Mouse (Mus musculus) limb, embryonic 14.5 days (tissue): ENCODE data around the gene Ccndbp1. TPM values are rescaled to one million over a fixed set of nuclear protein-coding genes. Genes with fewer than 3 reads are reported as not detected.

Experiments used
- ATAC-seq: fragments of 200-750 bp; cut with Nextera tagmentation; 2 replicates; pipeline ENCODE4 v1.8.0; 2017; ENCODE audit warnings: low read depth, moderate number of reproducible peaks, moderate TSS enrichment; ENCODE audit not compliant: low FRiP score
- DNase-seq: peaks from one replicate; pipeline ENCODE4 v3.0.0-alpha.2; 2015; ENCODE audit warnings: low spot score
- H3K27ac ChIP-seq: fragments of 300-500 bp; sonication (generic); replicated peaks from 2 replicates; pipeline ENCODE4 v1.5.1; 2014; ENCODE audit warnings: low read depth, mild to moderate bottlenecking, low read length, moderate library complexity, mixed read lengths
- H3K27me3 ChIP-seq: fragments of 300-500 bp; sonication (generic); 2 replicates; pipeline ENCODE4 v1.6.1; 2014; ENCODE audit warnings: low read length, mixed read lengths; ENCODE audit not compliant: control insufficient read depth, insufficient read depth
- H3K36me3 ChIP-seq: fragments of 300-500 bp; sonication (generic); 2 replicates; pipeline ENCODE4 v1.6.1; 2014; ENCODE audit warnings: mild to moderate bottlenecking, low read length, moderate library complexity, mixed read lengths; ENCODE audit not compliant: control insufficient read depth, insufficient read depth
- H3K4me1 ChIP-seq: fragments of 300-500 bp; sonication (generic); 2 replicates; pipeline ENCODE4 v1.6.1; 2014; ENCODE audit warnings: antibody characterized with exemption, low read length, mixed read lengths; ENCODE audit not compliant: control insufficient read depth, insufficient read depth
- H3K4me2 ChIP-seq: fragments of 300-500 bp; sonication (generic); replicated peaks from 2 replicates; pipeline ENCODE4 v1.6.1; 2014; ENCODE audit warnings: low read depth, mild to moderate bottlenecking, low read length, moderate library complexity; ENCODE audit not compliant: severe bottlenecking
- H3K4me3 ChIP-seq: fragments of 300-500 bp; sonication (generic); replicated peaks from 2 replicates; pipeline ENCODE4 v1.5.1; 2014; ENCODE audit warnings: low read length
- H3K9ac ChIP-seq: fragments of 300-500 bp; sonication (generic); 2 replicates; pipeline ENCODE4 v1.6.1; 2014; ENCODE audit warnings: mild to moderate bottlenecking, low read depth, low read length, moderate library complexity; ENCODE audit not compliant: severe bottlenecking
- H3K9me3 ChIP-seq: fragments of 300-500 bp; sonication (generic); 2 replicates; pipeline ENCODE4 v1.6.1; 2016; ENCODE audit warnings: low read length; ENCODE audit not compliant: control insufficient read depth
- POLR2A ChIP-seq: fragments of 200-500 bp; IDR thresholded peaks from 2 replicates; pipeline ENCODE4 v1.8.0; 2012; ENCODE audit warnings: inconsistent platforms, mild to moderate bottlenecking, moderate library complexity, borderline replicate concordance; ENCODE audit not compliant: insufficient read depth, insufficient read length; ENCODE audit errors: extremely low read depth
- WGBS: fragments of 180-500 bp; shearing (Covaris S2); extraction: QIAGEN DNeasy Blood & Tissue Kit; methylation state at CpG from one replicate; pipeline ENCODE4 v1.1.7; 2014; 5-methylcytosine and 5-hydroxymethylcytosine counted together
- polyA plus RNA-seq, 2 experiments: library from polyadenylated mRNA; depleted of rRNA in 1 of 2; stranded (reverse) in 1 of 2; unstranded in 1 of 2; fragments of >200 nt; fragmentation: Nextera tagmentation in 1 of 2; extraction: Ambion mirVana in 1 of 2; gene quantifications; 2 replicates each; pipeline versions ENCODE4 v1.2.1 to v1.2.3; 2012 to 2014

Gene Ccndbp1
- polyA plus RNA-seq, 2 experiments, result 39.9 to 40.7 TPM

GRCm38 (mm10) chr2:121009071-121009677 lies 971 bp downstream of the Ccndbp1 start:
- 25% methylated on average over 5 of the region's 5 CpGs for WGBS
- Histone ChIP-seq H3K36me3 (peaks cover 18% of the 10 kb centered on the region), H3K4me3 (peak overlapping the region; percentile 67), H3K4me2 (peak overlapping the region; percentile 88), H3K9me3 (no peaks in the 10 kb centered on the region), H3K9ac (peak overlapping the region; percentile 67), H3K27ac (no peak overlapping the region), H3K27me3 (no peaks in the 10 kb centered on the region), H3K4me1 (peaks cover 7% of the 10 kb centered on the region)
- ATAC-seq (no peak), DNase-seq (no peak)
- TF ChIP-seq POLR2A, result no peak

- H3K27ac ChIP-seq, result no peak overlapping the region
These were observed 4.5 kb downstream of the Ccndbp1 start for GRCm38 (mm10) chr2:121012676-121013075.

GRCm38 (mm10) chr2:121015507-121015906 lies 7.3 kb downstream of the Ccndbp1 start:
- Histone ChIP-seq H3K4me1 (no peaks in the 10 kb centered on the region), H3K36me3 (peaks cover 42% of the 10 kb centered on the region), H3K9me3 (0 out of 2 replicates have a peak, but pooled peaks cover 3% of the 10 kb centered on the region), H3K9ac (no peak overlapping the region), H3K4me2 (no peak overlapping the region), H3K27ac (no peak overlapping the region), H3K4me3 (no peak overlapping the region), H3K27me3 (no peaks in the 10 kb centered on the region)
- WGBS, result 83% methylated on average over 2 of the region's 2 CpGs
- ATAC-seq (no peak), DNase-seq (no peak)
- TF ChIP-seq POLR2A, result no peak

More at GRCm38 (mm10) chr2:121012676-121013075, 4.5 kb downstream of the Ccndbp1 start:
- Histone ChIP-seq H3K4me1 (peaks cover 7% of the 10 kb centered on the region), H3K4me2 (no peak overlapping the region), H3K9me3 (0 out of 2 replicates have a peak, but pooled peaks cover under 1% of the 10 kb centered on the region), H3K9ac (no peak overlapping the region), H3K36me3 (peaks cover 38% of the 10 kb centered on the region), H3K4me3 (no peak overlapping the region), H3K27me3 (no peaks in the 10 kb centered on the region)
- no peak for TF ChIP-seq POLR2A
- WGBS, result 90% methylated on average over 9 of the region's 9 CpGs
- no peak for DNase-seq
- ATAC-seq, result no peak

- Histone ChIP-seq H3K27me3 (no peaks in the 10 kb centered on the region), H3K27ac (no peak overlapping the region), H3K9ac (no peak overlapping the region), H3K4me2 (no peak overlapping the region), H3K4me1 (no peaks in the 10 kb centered on the region), H3K9me3 (0 out of 2 replicates have a peak, but pooled peaks cover 3% of the 10 kb centered on the region), H3K36me3 (peaks cover 42% of the 10 kb centered on the region), H3K4me3 (no peak overlapping the region)
- DNase-seq (no peak), ATAC-seq (no peak)
- TF ChIP-seq POLR2A, result no peak
- 91% methylated on average over 9 of the region's 9 CpGs for WGBS
These were observed 8.0 kb downstream of the Ccndbp1 start for GRCm38 (mm10) chr2:121016226-121016625.

- no peaks in the 10 kb centered on the region for H3K4me1 ChIP-seq
- 0 out of 2 replicates have a peak, but pooled peaks cover 3% of the 10 kb centered on the region for H3K9me3 ChIP-seq
- no peaks in the 10 kb centered on the region for H3K27me3 ChIP-seq
- H3K4me2 ChIP-seq, result no peak overlapping the region
- no peak for ATAC-seq
- no peak overlapping the region for H3K9ac ChIP-seq
- WGBS, result 88% methylated on average over 1 of the region's 1 CpGs
- H3K4me3 ChIP-seq, result no peak overlapping the region
- no peak for DNase-seq
- H3K36me3 ChIP-seq, result peaks cover 38% of the 10 kb centered on the region
- no peak overlapping the region for H3K27ac ChIP-seq
- no peak for TF ChIP-seq POLR2A
These were observed 8.9 kb downstream of the Ccndbp1 start for GRCm38 (mm10) chr2:121017151-121017550.
